8 mouse cellular contexts compared by ENCODE assay signal in the genomic region with DNA sequence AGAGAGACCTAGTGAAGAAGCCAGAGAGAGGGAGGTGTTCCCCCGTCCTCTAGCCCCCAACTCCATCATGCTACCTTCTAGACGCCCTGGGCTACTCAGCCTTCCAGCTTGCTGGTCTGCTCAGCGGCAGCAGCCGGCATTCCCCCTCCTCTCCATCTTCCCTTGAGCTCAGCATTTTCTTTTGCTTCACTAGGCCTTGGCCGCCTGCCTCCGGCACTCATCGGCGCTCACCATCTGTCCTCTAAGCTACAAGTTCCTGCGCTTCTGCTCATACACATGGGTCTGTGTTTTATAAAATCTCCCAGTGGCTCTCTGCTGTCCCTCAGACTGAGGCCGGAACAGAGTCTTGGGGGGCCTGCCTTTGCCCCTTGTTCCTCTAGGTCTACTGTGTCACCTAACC. TPM values are rescaled to one million over a fixed set of nuclear protein-coding genes. Genes with fewer than 3 reads are reported as not detected.
DNase-seq lines count a peak whose midpoint lies in the region; ATAC-seq lines count a peak whose summit lies in the region.

No protein-coding gene starts in this region.

- peaks cover 64% of the 10 kb centered on the region for H3K4me1 ChIP-seq in hindbrain, embryonic 12.5 days
- peaks cover 17% of the 10 kb centered on the region for H3K4me1 ChIP-seq in midbrain, embryonic 11.5 days (ENCODE audit: control insufficient read depth, insufficient read depth, low read length)
- H3K4me1 ChIP-seq in kidney, embryonic 16.5 days (ENCODE audit: insufficient read depth, low read length): peaks cover 6% of the 10 kb centered on the region; the same call in 1 of the 2 replicates

- DNase-seq in gastrocnemius, postnatal 10 days: peak; percentile 57
- DNase-seq in gastrocnemius, postnatal 25 days: no peak
- DNase-seq in cerebellum, adult 9-10 months: peak; percentile 97
- no peak for DNase-seq in midbrain, embryonic 11.5 days (ENCODE audit: low spot score, missing footprints)
- peak; percentile 88 for DNase-seq in telencephalon, adult 2 months (ENCODE audit: low read depth, low spot score)
- DNase-seq in spleen, postnatal 14 days (ENCODE audit: low spot score in 2 of 2): no peak

- H3K36me3 ChIP-seq in hindbrain, embryonic 12.5 days: no peaks in the 10 kb centered on the region
- H3K36me3 ChIP-seq in midbrain, embryonic 11.5 days (ENCODE audit: control insufficient read depth, insufficient read depth, low read length): no peaks in the 10 kb centered on the region
- no peaks in the 10 kb centered on the region for H3K36me3 ChIP-seq in kidney, embryonic 16.5 days (ENCODE audit: insufficient read depth, low read length)

- H3K9me3 ChIP-seq in hindbrain, embryonic 12.5 days (replicated peaks): no peaks in the 10 kb centered on the region
- H3K9me3 ChIP-seq in midbrain, embryonic 11.5 days (ENCODE audit: control insufficient read depth, low read length): no peaks in the 10 kb centered on the region
- H3K9me3 ChIP-seq in kidney, embryonic 16.5 days (ENCODE audit: low read length): no peaks in the 10 kb centered on the region

- H3K9ac ChIP-seq in hindbrain, embryonic 12.5 days: 0 out of 2 replicates have a peak overlapping the region, but pooled peaks have one; percentile 23
- H3K9ac ChIP-seq in midbrain, embryonic 11.5 days (ENCODE audit: low read length): no peak overlapping the region
- H3K9ac ChIP-seq in kidney, embryonic 16.5 days (replicated peaks; ENCODE audit: low read length): no peak overlapping the region

- ATAC-seq in hindbrain, embryonic 12.5 days (ENCODE audit: low FRiP score): no peak
- ATAC-seq in midbrain, embryonic 11.5 days (ENCODE audit: low FRiP score): no peak
- ATAC-seq in kidney, embryonic 16.5 days (ENCODE audit: low FRiP score, low TSS enrichment): no peak

- H3K4me2 ChIP-seq in hindbrain, embryonic 12.5 days (replicated peaks): no peak overlapping the region
- no peak overlapping the region for H3K4me2 ChIP-seq in midbrain, embryonic 11.5 days
- H3K4me2 ChIP-seq in kidney, embryonic 16.5 days (replicated peaks; ENCODE audit: low read depth, low read length): no peak overlapping the region

- peak overlapping the region; percentile 58 for H3K27ac ChIP-seq in hindbrain, embryonic 12.5 days
- peak overlapping the region; percentile 41; the same call in 1 of the 2 replicates for H3K27ac ChIP-seq in midbrain, embryonic 11.5 days (ENCODE audit: low read depth, low read length)
- H3K27ac ChIP-seq in kidney, embryonic 16.5 days (ENCODE audit: low read length): no peak overlapping the region

- H3K27me3 ChIP-seq in hindbrain, embryonic 12.5 days: no peaks in the 10 kb centered on the region
- H3K27me3 ChIP-seq in midbrain, embryonic 11.5 days (ENCODE audit: control insufficient read depth, insufficient read depth, low read length): no peaks in the 10 kb centered on the region; the same call in 1 of the 2 replicates
- 0 out of 2 replicates have a peak, but pooled peaks cover 3% of the 10 kb centered on the region for H3K27me3 ChIP-seq in kidney, embryonic 16.5 days (ENCODE audit: insufficient read depth, low read length)

- 37% methylated on average over 10 of the region's 10 CpGs for WGBS in hindbrain, embryonic 12.5 days
- 56% methylated on average over 10 of the region's 10 CpGs for WGBS in midbrain, embryonic 11.5 days
- 61% methylated on average over 10 of the region's 10 CpGs for WGBS in kidney, embryonic 16.5 days

- H3K4me3 ChIP-seq in hindbrain, embryonic 12.5 days: no peak overlapping the region
- no peak overlapping the region for H3K4me3 ChIP-seq in midbrain, embryonic 11.5 days (ENCODE audit: low read depth, low read length)
- H3K4me3 ChIP-seq in kidney, embryonic 16.5 days (ENCODE audit: low read length): no peak overlapping the region

RNA-seq across cellular contexts. Expression of a gene that starts 3.9 kb away (rescaled TPM):
- total RNA-seq in gastrocnemius, postnatal 10 days (2021): 10 to 100 TPM; 10.6 to 12.4 TPM
- total RNA-seq in gastrocnemius, postnatal 25 days (2021): 1 to 10 TPM; 5.1 to 6.5 TPM
- polyA plus RNA-seq in hindbrain, embryonic 12.5 days (2016; fragmentation: Nextera tagmentation; extraction: Ambion mirVana): 34.2 and 36.9 TPM in 2 replicates
- polyA plus RNA-seq in midbrain, embryonic 11.5 days (2014; fragmentation: Nextera tagmentation; extraction: Ambion mirVana): 15.3 and 15.7 TPM in 2 replicates
- polyA plus RNA-seq in kidney, embryonic 16.5 days (2015; fragmentation: Nextera tagmentation; extraction: Ambion mirVana): 19.9 and 22.1 TPM in 2 replicates

Comparison
In these comparisons a context has a peak if more than half of its experiments do, and no peak if none do; other contexts are left out.
1. DNase-seq: peak in gastrocnemius, postnatal 10 days (single experiment), cerebellum, adult 9-10 months (single experiment) and telencephalon, adult 2 months (single experiment); none in gastrocnemius, postnatal 25 days (single experiment), midbrain, embryonic 11.5 days (single experiment) and spleen, postnatal 14 days (0 of 2).